Mouse (Mus musculus) cerebellum, adult (tissue): ENCODE data around the gene Hnrnpa2b1.
"Not testable (repeated sequence)": the region's sequence is repeated elsewhere in the genome, so short reads cannot be mapped to it uniquely, and the experiment has no call there.

Experiments used
- ATAC-seq: cut with Nextera tagmentation; 2 replicates; pipeline ENCODE4 v1.9.2; 2017; ENCODE audit warnings: mild to moderate bottlenecking, moderate library complexity, mixed read lengths; ENCODE audit not compliant: insufficient number of reproducible peaks, low FRiP score, low TSS enrichment

The Hnrnpa2b1 gene

GRCm38 (mm10) chr6:51469715-51470310 is at the start of gene Hnrnpa2b1:
Hnrnpa2b1 (minus strand) TSS chr6:51469894.
- peak; percentile 82 for ATAC-seq

- no peak for ATAC-seq
Observed at GRCm38 (mm10) chr6:51514860-51515259, 45.2 kb upstream of the Hnrnpa2b1 start.

GRCm38 (mm10) chr6:51513745-51514144 is 44.1 kb upstream of the Hnrnpa2b1 start:
- no peak for ATAC-seq

- ATAC-seq: no peak
Observed at GRCm38 (mm10) chr6:51510946-51511345, 41.3 kb upstream of the Hnrnpa2b1 start.

- no peak for ATAC-seq
Observed at GRCm38 (mm10) chr6:51510094-51510493, 40.4 kb upstream of the Hnrnpa2b1 start.

GRCm38 (mm10) chr6:51508750-51509648 is 39.3 kb upstream of the Hnrnpa2b1 start:
- peak; percentile 93 for ATAC-seq

- ATAC-seq: no peak
Observed at GRCm38 (mm10) chr6:51507556-51507955, 37.9 kb upstream of the Hnrnpa2b1 start.

- ATAC-seq: no peak
Observed at GRCm38 (mm10) chr6:51505671-51506070, 36.0 kb upstream of the Hnrnpa2b1 start.

GRCm38 (mm10) chr6:51497321-51498111 is 27.8 kb upstream of the Hnrnpa2b1 start:
- ATAC-seq: no peak

GRCm38 (mm10) chr6:51489787-51490186 is 20.1 kb upstream of the Hnrnpa2b1 start:
- peak; percentile 98 for ATAC-seq

GRCm38 (mm10) chr6:51486731-51487130 is 17.0 kb upstream of the Hnrnpa2b1 start:
- ATAC-seq: no peak

GRCm38 (mm10) chr6:51486076-51486710 is 16.5 kb upstream of the Hnrnpa2b1 start:
- no peak for ATAC-seq

- ATAC-seq: no peak
Observed at GRCm38 (mm10) chr6:51485646-51486045, 16.0 kb upstream of the Hnrnpa2b1 start.

GRCm38 (mm10) chr6:51484556-51484955 is 14.9 kb upstream of the Hnrnpa2b1 start:
- not testable (repeated sequence) for ATAC-seq

- ATAC-seq: no peak
Observed at GRCm38 (mm10) chr6:51483861-51484260, 14.2 kb upstream of the Hnrnpa2b1 start.

GRCm38 (mm10) chr6:51481548-51481947 is 11.9 kb upstream of the Hnrnpa2b1 start:
- no peak for ATAC-seq

GRCm38 (mm10) chr6:51479136-51479731 is 9.5 kb upstream of the Hnrnpa2b1 start:
- no peak for ATAC-seq

GRCm38 (mm10) chr6:51472213-51472612 is 2.5 kb upstream of the Hnrnpa2b1 start:
- no peak for ATAC-seq

- ATAC-seq: no peak
Observed at GRCm38 (mm10) chr6:51471782-51472181, 2.1 kb upstream of the Hnrnpa2b1 start.

- 0 out of 2 replicates have a peak, but pooled peaks have one; percentile 6 for ATAC-seq
Observed at GRCm38 (mm10) chr6:51471179-51471505, 1.4 kb upstream of the Hnrnpa2b1 start.
